ENCODE assay signal across 39 mouse cellular contexts in the genomic region with DNA sequence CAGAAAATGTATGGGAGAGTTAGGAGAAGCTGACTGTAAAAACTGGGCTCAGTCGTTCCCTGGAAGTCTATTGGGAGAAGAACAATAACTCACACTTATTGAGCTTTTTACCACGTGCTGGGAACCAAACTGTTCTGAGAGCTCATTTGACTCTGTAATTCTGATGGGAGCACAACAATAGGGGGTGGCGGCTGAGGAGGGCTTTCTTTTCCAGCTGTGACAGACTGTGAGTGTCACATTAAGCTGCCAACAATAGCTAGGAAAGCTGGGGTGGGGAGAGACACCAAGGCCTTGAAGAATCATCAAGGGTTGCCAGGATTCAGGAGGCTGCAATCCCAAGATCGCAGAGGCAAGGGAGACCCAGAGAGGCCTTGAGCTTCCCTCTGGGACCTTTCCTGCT. TPM values are rescaled to one million over a fixed set of nuclear protein-coding genes. Genes with fewer than 3 reads are reported as not detected.
DNase-seq lines count a peak whose midpoint lies in the region; ATAC-seq and TF ChIP-seq lines count a peak whose summit lies in the region.
"Had no signal": no experiment of that assay in that cellular context is flagged by ENCODE, and none has a peak within 500 bp of the region (broad histone marks: within the 10 kb centered on the region; RNA-seq: fewer than 3 reads in every experiment).

No protein-coding gene starts in this region.

- H3K27ac ChIP-seq in forebrain, postnatal 0 days (ENCODE audit: low read depth, low read length), result peak overlapping the region; percentile 57; the same call in 1 of the 2 replicates
- no peak overlapping the region for H3K27ac ChIP-seq in forebrain, embryonic 13.5 days
- H3K27ac ChIP-seq in midbrain, postnatal 0 days (ENCODE audit: low read depth, low read length), result no peak overlapping the region
- no peak overlapping the region for H3K27ac ChIP-seq in midbrain, embryonic 16.5 days (ENCODE audit: low read length)
- H3K27ac ChIP-seq: embryonic facial prominence, embryonic 10.5 days; embryonic facial prominence, embryonic 15.5 days; gastrocnemius, adult 2 months; limb, embryonic 10.5 days; limb, embryonic 15.5 days; liver, embryonic 13.5 days; midbrain, embryonic 15.5 days had no signal

- no peak overlapping the region for H3K9ac ChIP-seq in forebrain, postnatal 0 days
- no peak overlapping the region for H3K9ac ChIP-seq in forebrain, embryonic 13.5 days
- H3K9ac ChIP-seq in midbrain, postnatal 0 days (replicated peaks; ENCODE audit: low read length, poor library complexity, severe bottlenecking), result no peak overlapping the region
- no peak overlapping the region for H3K9ac ChIP-seq in midbrain, embryonic 16.5 days (ENCODE audit: low read depth, low read length)
- H3K9ac ChIP-seq: embryonic facial prominence, embryonic 15.5 days; limb, embryonic 15.5 days; liver, embryonic 13.5 days; midbrain, embryonic 15.5 days had no signal

- H3K9me3 ChIP-seq in forebrain, postnatal 0 days (ENCODE audit: low read length), result no peaks in the 10 kb centered on the region
- no peaks in the 10 kb centered on the region for H3K9me3 ChIP-seq in forebrain, embryonic 13.5 days (replicated peaks)
- no peaks in the 10 kb centered on the region for H3K9me3 ChIP-seq in midbrain, postnatal 0 days (ENCODE audit: low read length)
- no peaks in the 10 kb centered on the region for H3K9me3 ChIP-seq in midbrain, embryonic 16.5 days (replicated peaks; ENCODE audit: control insufficient read depth, low read length, poor library complexity, severe bottlenecking)
- H3K9me3 ChIP-seq: embryonic facial prominence, embryonic 10.5 days; embryonic facial prominence, embryonic 15.5 days; G1E; limb, embryonic 10.5 days; limb, embryonic 15.5 days; liver, embryonic 13.5 days; midbrain, embryonic 15.5 days had no signal

- no peak overlapping the region for H3K4me2 ChIP-seq in forebrain, postnatal 0 days (ENCODE audit: low read depth)
- H3K4me2 ChIP-seq in forebrain, embryonic 13.5 days, result no peak overlapping the region
- no peak overlapping the region for H3K4me2 ChIP-seq in midbrain, postnatal 0 days (ENCODE audit: low read depth, low read length, poor library complexity, severe bottlenecking)
- H3K4me2 ChIP-seq in midbrain, embryonic 16.5 days (ENCODE audit: low read length), result no peak overlapping the region
- H3K4me2 ChIP-seq: embryonic facial prominence, embryonic 15.5 days; heart, embryonic 11.5 days; limb, embryonic 15.5 days; liver, embryonic 13.5 days; midbrain, embryonic 15.5 days had no signal

- H3K27me3 ChIP-seq in forebrain, postnatal 0 days (ENCODE audit: insufficient read depth, low read length), result no peaks in the 10 kb centered on the region
- no peaks in the 10 kb centered on the region for H3K27me3 ChIP-seq in forebrain, embryonic 13.5 days
- H3K27me3 ChIP-seq in midbrain, postnatal 0 days (ENCODE audit: insufficient read depth, low read length), result no peaks in the 10 kb centered on the region
- H3K27me3 ChIP-seq in midbrain, embryonic 16.5 days (ENCODE audit: control insufficient read depth, insufficient read depth, low read depth, low read length), result no peaks in the 10 kb centered on the region
- H3K27me3 ChIP-seq: CH12.LX; limb, embryonic 15.5 days; midbrain, embryonic 15.5 days had no signal

- H3K4me1 ChIP-seq in forebrain, postnatal 0 days (ENCODE audit: insufficient read depth), result no peaks in the 10 kb centered on the region
- H3K4me1 ChIP-seq in forebrain, embryonic 13.5 days, result no peaks in the 10 kb centered on the region
- no peaks in the 10 kb centered on the region for H3K4me1 ChIP-seq in midbrain, postnatal 0 days (ENCODE audit: insufficient read depth, low read length)
- no peaks in the 10 kb centered on the region for H3K4me1 ChIP-seq in midbrain, embryonic 16.5 days (ENCODE audit: control insufficient read depth, insufficient read depth, low read length)
- H3K4me1 ChIP-seq: embryonic facial prominence, embryonic 10.5 days; embryonic facial prominence, embryonic 15.5 days; limb, embryonic 10.5 days; limb, embryonic 15.5 days; liver, embryonic 13.5 days; midbrain, embryonic 15.5 days had no signal

- ATAC-seq in forebrain, postnatal 0 days, result peak; percentile 92
- ATAC-seq in forebrain, embryonic 13.5 days, result no peak
- no peak for ATAC-seq in midbrain, postnatal 0 days (ENCODE audit: low FRiP score)
- ATAC-seq in midbrain, embryonic 16.5 days, result no peak
- ATAC-seq in CD4-positive, CD25-positive, alpha-beta regulatory T cell, adult 4 months, result no peak
- ATAC-seq: lung, postnatal 0 days; midbrain, embryonic 15.5 days had no signal

- peak; percentile 33 for DNase-seq in forebrain, postnatal 0 days
- peak; percentile 27 for DNase-seq in midbrain, postnatal 0 days (ENCODE audit: low spot score)
- peak; percentile 61 for DNase-seq in brain, adult 2 months (ENCODE audit: low read depth, low spot score)
- DNase-seq in spleen, postnatal 4 days (ENCODE audit: low spot score in 2 of 2), result no peak
- DNase-seq: adrenal gland, postnatal 14 days; B cell, adult 2 months; cerebellum, adult 18-20 months; cerebellum, postnatal 10 days; gastrocnemius, adult 2 months; gastrocnemius, postnatal 36 days; heart, adult 18-20 months; heart, postnatal 4 days; kidney, adult 11 months; kidney, postnatal 14 days; layer of hippocampus, adult 9-11 months; liver, embryonic 13.5 days; lung, adult 18-20 months; lung, postnatal 4 days; right cerebral cortex, postnatal 25 days; thymus, postnatal 25 days had no signal

- H3K4me3 ChIP-seq in forebrain, postnatal 0 days (ENCODE audit: low read depth, low read length), result no peak overlapping the region
- no peak overlapping the region for H3K4me3 ChIP-seq in forebrain, embryonic 13.5 days
- no peak overlapping the region for H3K4me3 ChIP-seq in midbrain, postnatal 0 days (ENCODE audit: low read depth, low read length)
- H3K4me3 ChIP-seq in midbrain, embryonic 16.5 days (ENCODE audit: low read depth, low read length), result no peak overlapping the region
- H3K4me3 ChIP-seq: embryonic facial prominence, embryonic 10.5 days; embryonic facial prominence, embryonic 15.5 days; gastrocnemius, adult 2 months; limb, embryonic 10.5 days; limb, embryonic 15.5 days; liver, embryonic 13.5 days; midbrain, embryonic 15.5 days; myocyte had no signal

- 17% methylated on average over 4 of the region's 4 CpGs for WGBS in forebrain, postnatal 0 days
- 14% methylated on average over 4 of the region's 4 CpGs for WGBS in forebrain, embryonic 13.5 days
- 12% methylated on average over 4 of the region's 4 CpGs for WGBS in midbrain, postnatal 0 days
- 6% methylated on average over 4 of the region's 4 CpGs for whole genome bisulfite sequencing in midbrain, embryonic 16.5 days

- no peaks in the 10 kb centered on the region for H3K36me3 ChIP-seq in forebrain, postnatal 0 days (ENCODE audit: insufficient read depth)
- H3K36me3 ChIP-seq in forebrain, embryonic 13.5 days (ENCODE audit: poor library complexity, severe bottlenecking), result no peaks in the 10 kb centered on the region
- no peaks in the 10 kb centered on the region for H3K36me3 ChIP-seq in midbrain, postnatal 0 days (ENCODE audit: insufficient read depth, low read length)
- H3K36me3 ChIP-seq in midbrain, embryonic 16.5 days (ENCODE audit: control insufficient read depth, insufficient read depth, low read length), result no peaks in the 10 kb centered on the region
- H3K36me3 ChIP-seq: embryonic facial prominence, embryonic 10.5 days; embryonic facial prominence, embryonic 15.5 days; G1E; limb, embryonic 10.5 days; limb, embryonic 15.5 days; liver, embryonic 13.5 days; midbrain, embryonic 15.5 days had no signal

- no peak for TF ChIP-seq CTCF in forebrain, postnatal 0 days (IDR thresholded peaks at IDR 0.05; ENCODE audit: low read depth)
- no peak for TF ChIP-seq CTCF in midbrain, postnatal 0 days (IDR thresholded peaks at IDR 0.05)

RNA-seq across cellular contexts. Expression of a gene that starts 12.5 kb away (rescaled TPM):
- total RNA-seq in forebrain, postnatal 0 days (2014; rRNA removed), result 17.6 and 21.1 TPM in 2 replicates
- polyA plus RNA-seq in forebrain, postnatal 0 days (2015; fragmentation: Nextera tagmentation; extraction: Ambion mirVana), result 11.3 and 12.3 TPM in 2 replicates
- 0.72 and 1.4 TPM in 2 replicates for polyA plus RNA-seq in forebrain, embryonic 13.5 days (2015; fragmentation: Nextera tagmentation; extraction: Ambion mirVana)
- total RNA-seq in midbrain, postnatal 0 days (2014; rRNA removed), result 29.3 and 32.0 TPM in 2 replicates
- polyA plus RNA-seq in midbrain, postnatal 0 days (2015; fragmentation: Nextera tagmentation; extraction: Ambion mirVana), result 15.7 and 17.4 TPM in 2 replicates
- 7.7 and 10.9 TPM in 2 replicates for polyA plus RNA-seq in midbrain, embryonic 16.5 days (2015; fragmentation: Nextera tagmentation; extraction: Ambion mirVana)
- polyA plus RNA-seq in CD4-positive, CD25-positive, alpha-beta regulatory T cell, adult 4 months (2017; shearing (Covaris generic)), result under 1 TPM in 1 of 2 experiments, not detected in 1; 0.24 TPM
- total RNA-seq: adrenal gland, postnatal 14 days; CH12.LX; common myeloid progenitor, adult 5-6 weeks; gastrocnemius, adult 2 months; gastrocnemius, postnatal 36 days; heart, postnatal 4 days; megakaryocyte-erythroid progenitor cell, adult 5-6 weeks; neutrophil, adult 5-6 weeks had no signal
- polyA plus RNA-seq: embryonic facial prominence, embryonic 10.5 days; G1E; heart, embryonic 11.5 days; heart, embryonic 16.5 days; kidney, embryonic 14.5 days; limb, embryonic 10.5 days; limb, embryonic 15.5 days; lung, postnatal 0 days; myocyte had no signal

RNA-seq across cellular contexts. Expression of a gene that starts 45.4 kb away (rescaled TPM):
- total RNA-seq in forebrain, postnatal 0 days (2014; rRNA removed), result not detected in 2 replicates
- polyA plus RNA-seq in forebrain, postnatal 0 days (2015; fragmentation: Nextera tagmentation; extraction: Ambion mirVana), result 0.06 TPM in 2 replicates
- polyA plus RNA-seq in forebrain, embryonic 13.5 days (2015; fragmentation: Nextera tagmentation; extraction: Ambion mirVana), result not detected in 2 replicates
- total RNA-seq in midbrain, postnatal 0 days (2014; rRNA removed), result not detected in 2 replicates
- polyA plus RNA-seq in midbrain, postnatal 0 days (2015; fragmentation: Nextera tagmentation; extraction: Ambion mirVana), result not detected in 2 replicates
- polyA plus RNA-seq in midbrain, embryonic 16.5 days (2015; fragmentation: Nextera tagmentation; extraction: Ambion mirVana), result 0.08 and 0.09 TPM in 2 replicates
- not detected for polyA plus RNA-seq in CD4-positive, CD25-positive, alpha-beta regulatory T cell, adult 4 months (2017; shearing (Covaris generic))
- total RNA-seq: adrenal gland, postnatal 14 days; CH12.LX; common myeloid progenitor, adult 5-6 weeks; gastrocnemius, adult 2 months; gastrocnemius, postnatal 36 days; heart, adult 18-20 months; heart, postnatal 4 days; megakaryocyte-erythroid progenitor cell, adult 5-6 weeks; neutrophil, adult 5-6 weeks had no signal
- polyA plus RNA-seq: embryonic facial prominence, embryonic 10.5 days; G1E; heart, embryonic 11.5 days; kidney, embryonic 14.5 days; limb, embryonic 10.5 days; limb, embryonic 15.5 days; liver, embryonic 13.5 days; lung, postnatal 0 days; myocyte; stomach, embryonic 16.5 days had no signal

Comparison
In these comparisons a context has a peak if more than half of its experiments do, and no peak if none do; other contexts are left out.
1. DNase-seq: peak in forebrain, postnatal 0 days (single experiment), midbrain, postnatal 0 days (single experiment) and brain, adult 2 months (single experiment); none in spleen, postnatal 4 days (0 of 2).